Mouse (Mus musculus): ENCODE results near the gene Pdp2. TPM values are rescaled to one million over a fixed set of nuclear protein-coding genes. Genes with fewer than 3 reads are reported as not detected.

Pdp2 gene
- total and polyA plus RNA-seq, 2 experiments from 2014 or later: 16.0 to 18.0 TPM

- H3K36me3 ChIP-seq (ENCODE audit: insufficient read depth, low read length): peaks cover 3% of the 10 kb centered on the region; the same call in 1 of the 2 replicates
- no peaks in the 10 kb centered on the region for H3K9me3 ChIP-seq (ENCODE audit: low read length)
- ATAC-seq (ENCODE audit: low FRiP score) (peak; percentile 24; the same call in 1 of the 2 replicates), DNase-seq (ENCODE audit: low spot score) (peak; percentile 17)
- no peak for TF ChIP-seq CTCF (IDR thresholded peaks at IDR 0.05)
- under 1% methylated on average over 18 of the region's 28 CpGs for WGBS
- H3K4me2 ChIP-seq (ENCODE audit: low read depth, low read length, poor library complexity, severe bottlenecking): peak within 1 kb of the TSS; percentile 58
- peak within 1 kb of the TSS; percentile 36 for H3K4me3 ChIP-seq (ENCODE audit: low read depth, low read length)
- 0 out of 2 replicates have a peak within 1 kb of the TSS, but pooled peaks have one; percentile 38 for H3K27ac ChIP-seq (ENCODE audit: low read depth, low read length)
- peaks cover 4% of the 10 kb centered on the region; the same call in 1 of the 2 replicates for H3K27me3 ChIP-seq (ENCODE audit: insufficient read depth, low read length)
- H3K9ac ChIP-seq (replicated peaks; ENCODE audit: low read length, poor library complexity, severe bottlenecking): peak within 1 kb of the TSS; percentile 46
- H3K4me1 ChIP-seq (ENCODE audit: insufficient read depth, low read length): peaks cover 11% of the 10 kb centered on the region
Observed at GRCm38 (mm10) chr8:104630981-104631663, 39.9 kb downstream of the Pdp2 start, which contains the start of gene Rrad. TSS of gene Rrad (minus strand) at chr8:104631327.

- Histone ChIP-seq H3K4me3 (ENCODE audit: low read depth, low read length) (no peak overlapping the region), H3K9me3 (ENCODE audit: low read length) (no peaks in the 10 kb centered on the region), H3K27ac (ENCODE audit: low read depth, low read length) (0 out of 2 replicates have a peak overlapping the region, but pooled peaks have one; percentile 38), H3K4me1 (ENCODE audit: insufficient read depth, low read length) (peaks cover 11% of the 10 kb centered on the region), H3K36me3 (ENCODE audit: insufficient read depth, low read length) (peaks cover 3% of the 10 kb centered on the region; the same call in 1 of the 2 replicates), H3K9ac (replicated peaks; ENCODE audit: low read length, poor library complexity, severe bottlenecking) (no peak overlapping the region), H3K27me3 (ENCODE audit: insufficient read depth, low read length) (peaks cover 4% of the 10 kb centered on the region; the same call in 1 of the 2 replicates), H3K4me2 (ENCODE audit: low read depth, low read length, poor library complexity, severe bottlenecking) (0 out of 2 replicates have a peak overlapping the region, but pooled peaks have one; percentile 58)
- DNase-seq (ENCODE audit: low spot score) (no peak), ATAC-seq (ENCODE audit: low FRiP score) (no peak)
- 35% methylated on average over 5 of the region's 5 CpGs for WGBS
- TF ChIP-seq CTCF (IDR thresholded peaks at IDR 0.05): no peak
Observed at GRCm38 (mm10) chr8:104631975-104632374, 40.7 kb downstream of the Pdp2 start.

- no peak overlapping the region for H3K4me2 ChIP-seq (ENCODE audit: low read depth, low read length, poor library complexity, severe bottlenecking)
- WGBS: 44% methylated on average over 6 of the region's 6 CpGs
- peaks cover 11% of the 10 kb centered on the region for H3K4me1 ChIP-seq (ENCODE audit: insufficient read depth, low read length)
- peak; percentile 59 for DNase-seq (ENCODE audit: low spot score)
- ATAC-seq (ENCODE audit: low FRiP score): peak; percentile 77
- peaks cover 4% of the 10 kb centered on the region; the same call in 1 of the 2 replicates for H3K27me3 ChIP-seq (ENCODE audit: insufficient read depth, low read length)
- no peaks in the 10 kb centered on the region for H3K9me3 ChIP-seq (ENCODE audit: low read length)
- no peak overlapping the region for H3K4me3 ChIP-seq (ENCODE audit: low read depth, low read length)
- H3K27ac ChIP-seq (ENCODE audit: low read depth, low read length): 0 out of 2 replicates have a peak overlapping the region, but pooled peaks have one; percentile 38
- no peak for TF ChIP-seq CTCF (IDR thresholded peaks at IDR 0.05)
- peaks cover 3% of the 10 kb centered on the region; the same call in 1 of the 2 replicates for H3K36me3 ChIP-seq (ENCODE audit: insufficient read depth, low read length)
- H3K9ac ChIP-seq (replicated peaks; ENCODE audit: low read length, poor library complexity, severe bottlenecking): no peak overlapping the region
Observed at GRCm38 (mm10) chr8:104632486-104632885, 41.2 kb downstream of the Pdp2 start.

- no peak overlapping the region for H3K4me2 ChIP-seq (ENCODE audit: low read depth, low read length, poor library complexity, severe bottlenecking)
- 69% methylated on average over 9 of the region's 9 CpGs for WGBS
- H3K27ac ChIP-seq (ENCODE audit: low read depth, low read length): peak overlapping the region; percentile 32
- peaks cover 4% of the 10 kb centered on the region; the same call in 1 of the 2 replicates for H3K27me3 ChIP-seq (ENCODE audit: insufficient read depth, low read length)
- H3K36me3 ChIP-seq (ENCODE audit: insufficient read depth, low read length): peaks cover 3% of the 10 kb centered on the region; the same call in 1 of the 2 replicates
- peaks cover 11% of the 10 kb centered on the region for H3K4me1 ChIP-seq (ENCODE audit: insufficient read depth, low read length)
- H3K9me3 ChIP-seq (ENCODE audit: low read length): no peaks in the 10 kb centered on the region
- TF ChIP-seq CTCF (IDR thresholded peaks at IDR 0.05): no peak
- ATAC-seq (ENCODE audit: low FRiP score) (no peak), DNase-seq (ENCODE audit: low spot score) (no peak)
- H3K9ac ChIP-seq (replicated peaks; ENCODE audit: low read length, poor library complexity, severe bottlenecking): no peak overlapping the region
- H3K4me3 ChIP-seq (ENCODE audit: low read depth, low read length): no peak overlapping the region
Observed at GRCm38 (mm10) chr8:104633156-104633744, 42.0 kb downstream of the Pdp2 start.

- Histone ChIP-seq H3K4me3 (ENCODE audit: low read depth, low read length) (no peak overlapping the region), H3K27ac (ENCODE audit: low read depth, low read length) (no peak overlapping the region), H3K4me1 (ENCODE audit: insufficient read depth, low read length) (peaks cover 11% of the 10 kb centered on the region), H3K36me3 (ENCODE audit: insufficient read depth, low read length) (peaks cover 3% of the 10 kb centered on the region; the same call in 1 of the 2 replicates), H3K9ac (replicated peaks; ENCODE audit: low read length, poor library complexity, severe bottlenecking) (no peak overlapping the region), H3K9me3 (ENCODE audit: low read length) (no peaks in the 10 kb centered on the region), H3K27me3 (ENCODE audit: insufficient read depth, low read length) (no peaks in the 10 kb centered on the region; the same call in 1 of the 2 replicates), H3K4me2 (ENCODE audit: low read depth, low read length, poor library complexity, severe bottlenecking) (no peak overlapping the region)
- DNase-seq (ENCODE audit: low spot score) (no peak), ATAC-seq (ENCODE audit: low FRiP score) (no peak)
- 93% methylated on average over 3 of the region's 3 CpGs for WGBS
- no peak for TF ChIP-seq CTCF (IDR thresholded peaks at IDR 0.05)
Observed at GRCm38 (mm10) chr8:104635004-104635710, 43.9 kb downstream of the Pdp2 start.

Measured in midbrain, postnatal 0 days (tissue).